Mouse (Mus musculus): ENCODE measurements around the gene Rgl1.

Gene Rgl1

DNA sequence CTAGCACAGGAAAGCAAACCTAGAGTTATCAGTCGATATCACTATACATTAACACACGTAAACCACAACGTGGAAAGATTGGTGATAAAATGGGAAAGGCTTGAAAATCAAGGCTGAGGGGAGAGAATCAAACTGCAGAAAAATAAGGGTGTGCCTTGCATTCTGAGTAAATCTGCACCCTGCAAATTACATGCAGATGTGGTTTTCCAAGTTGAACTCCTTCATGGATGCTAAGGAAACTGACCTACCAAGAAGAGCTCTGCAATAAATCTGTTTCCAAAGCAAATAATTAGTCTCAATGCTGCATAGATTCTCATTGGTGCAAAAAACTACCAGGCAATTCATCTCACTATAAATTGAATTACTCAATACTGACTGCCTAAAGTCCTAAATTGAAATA is 178.7 kb downstream of the Rgl1 start:
- in situ Hi-C loops (cut with MboI, MseI): no loop called here

DNA sequence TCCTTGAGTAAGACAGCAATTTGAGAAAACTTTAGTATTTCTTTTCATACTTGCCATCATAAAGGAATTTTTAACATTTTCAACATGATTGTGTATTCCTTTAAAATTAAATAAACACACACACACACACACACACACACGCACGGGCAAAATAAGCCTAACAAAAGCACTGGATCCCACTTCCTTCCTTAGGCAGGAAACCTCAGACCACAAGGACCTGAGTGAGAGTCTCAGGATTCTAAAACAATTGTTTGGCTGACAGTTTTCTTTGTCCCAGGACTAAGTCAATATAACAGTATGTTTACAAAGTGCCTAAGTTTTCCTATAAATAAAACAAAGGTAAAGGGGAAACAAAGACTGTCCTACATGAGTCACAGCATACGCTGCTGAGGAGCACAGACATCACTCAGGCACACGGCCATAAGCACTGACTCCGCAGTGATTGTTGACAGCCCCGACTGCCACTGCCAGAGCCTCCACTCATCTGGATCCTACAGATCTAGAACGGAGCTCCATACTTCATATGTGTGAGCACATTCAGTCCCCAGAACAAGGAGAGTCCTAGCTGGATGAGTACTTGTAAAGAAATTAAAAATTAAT is 180.7 kb downstream of the Rgl1 start:
- in situ Hi-C loops (cut with MboI, MseI): no loop called here

DNA sequence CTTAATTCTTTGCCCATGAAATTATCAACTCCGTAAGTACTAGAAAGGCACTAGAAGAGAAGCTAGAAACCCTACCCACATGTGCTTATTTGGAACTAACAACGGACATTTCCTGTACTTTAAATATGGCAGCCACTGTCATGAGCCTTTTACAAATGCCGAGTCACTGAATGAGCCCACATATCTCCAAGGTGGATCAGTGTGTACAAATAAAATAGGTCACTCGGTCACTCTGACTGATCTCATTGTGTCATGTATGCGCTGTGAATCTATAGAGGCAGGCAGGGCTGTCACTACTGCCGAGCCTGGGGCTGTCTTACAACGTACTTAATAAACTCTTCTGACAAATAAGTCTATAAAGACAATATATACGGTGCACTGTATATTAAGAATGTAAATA is 181.2 kb downstream of the Rgl1 start:
- in situ Hi-C loops (cut with MboI, MseI): no loop called here

DNA sequence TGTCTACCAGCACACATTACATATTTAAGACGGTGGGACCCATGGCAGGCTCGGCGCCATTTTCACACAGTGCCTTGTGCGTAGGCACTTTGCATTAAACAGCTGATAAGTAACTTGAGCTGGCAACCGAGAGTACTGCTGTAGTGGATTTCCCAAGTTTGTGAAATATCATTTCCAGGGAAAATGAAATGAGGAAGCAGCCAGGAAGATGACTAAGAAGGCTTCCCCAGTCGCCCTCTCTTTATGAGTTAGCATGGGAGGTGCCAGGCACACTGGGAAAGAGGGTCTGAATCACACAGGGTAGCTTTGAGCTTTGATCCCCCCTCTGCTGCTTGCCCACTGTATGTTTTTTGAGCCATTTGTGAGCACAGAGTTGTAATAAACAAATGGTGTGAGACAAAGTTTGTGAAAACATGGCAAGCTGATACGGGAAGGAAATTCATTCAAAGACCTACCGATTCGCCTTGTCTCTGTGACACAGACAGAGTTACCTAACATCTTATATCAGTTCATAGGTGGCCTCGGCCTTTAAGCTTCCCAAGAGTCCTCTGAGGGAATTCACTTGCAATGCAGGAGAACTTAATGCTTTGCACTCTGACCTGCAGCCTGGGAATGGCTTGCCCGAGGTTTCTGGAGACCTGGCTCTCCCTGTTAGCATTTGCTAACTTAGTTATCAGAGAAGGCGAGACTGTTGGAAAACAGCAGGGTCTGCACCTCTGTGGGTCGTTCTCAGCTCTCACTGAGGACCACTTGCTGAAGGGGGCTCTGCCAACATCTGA is 184.8 kb downstream of the Rgl1 start:
- in situ Hi-C loops (cut with MboI, MseI): no loop called here

DNA sequence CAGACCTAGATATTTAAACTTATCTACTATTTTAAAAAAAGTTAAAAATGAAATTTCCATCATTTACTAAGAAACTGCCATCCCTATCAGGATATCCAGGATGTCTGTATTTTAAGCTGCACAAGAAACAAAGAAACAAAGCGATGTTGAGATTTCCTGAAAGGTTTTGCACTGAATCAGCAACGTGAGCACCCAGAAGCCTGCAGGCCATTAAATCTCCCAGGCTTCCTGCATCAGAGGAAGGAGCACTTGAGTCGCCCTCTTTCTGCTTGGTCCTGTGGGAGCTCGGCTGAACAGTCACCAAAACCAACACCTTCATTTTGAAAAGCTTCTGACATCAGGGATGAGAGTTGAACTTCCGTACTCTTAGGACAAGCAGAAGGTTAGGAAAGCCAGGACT is 187.2 kb downstream of the Rgl1 start:
- in situ Hi-C loops (cut with MboI, MseI): no loop called here

DNA sequence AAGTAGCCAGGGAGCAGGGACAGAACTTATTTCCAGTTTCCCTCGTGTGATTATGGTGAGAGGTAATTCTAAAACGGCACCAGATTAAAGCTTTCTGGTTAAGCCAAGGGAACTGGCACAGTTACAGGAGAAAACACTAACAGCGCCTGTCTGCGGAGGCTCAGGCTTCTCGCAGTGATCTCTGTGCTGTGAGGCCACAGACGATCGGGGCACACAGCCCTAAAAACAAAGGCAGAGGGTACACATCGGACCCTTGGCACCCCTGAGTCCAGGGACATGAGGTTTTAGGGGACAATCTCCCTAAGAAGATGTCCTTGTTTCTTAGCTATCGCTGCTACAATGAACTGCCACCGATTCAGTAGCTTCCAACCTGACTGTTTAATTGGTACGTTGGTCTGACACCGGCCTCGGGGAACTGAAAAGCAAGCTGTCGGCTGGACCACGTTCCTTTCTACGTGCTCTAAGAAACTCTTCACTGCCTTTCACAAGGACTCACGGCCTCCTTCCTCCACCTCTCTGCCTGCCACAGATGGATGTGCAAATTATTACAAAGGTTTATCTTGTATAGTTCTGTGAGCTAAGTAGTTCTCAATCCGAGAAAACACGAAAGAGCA is 187.9 kb downstream of the Rgl1 start:
- in situ Hi-C loops (cut with MboI, MseI): no loop called here

DNA sequence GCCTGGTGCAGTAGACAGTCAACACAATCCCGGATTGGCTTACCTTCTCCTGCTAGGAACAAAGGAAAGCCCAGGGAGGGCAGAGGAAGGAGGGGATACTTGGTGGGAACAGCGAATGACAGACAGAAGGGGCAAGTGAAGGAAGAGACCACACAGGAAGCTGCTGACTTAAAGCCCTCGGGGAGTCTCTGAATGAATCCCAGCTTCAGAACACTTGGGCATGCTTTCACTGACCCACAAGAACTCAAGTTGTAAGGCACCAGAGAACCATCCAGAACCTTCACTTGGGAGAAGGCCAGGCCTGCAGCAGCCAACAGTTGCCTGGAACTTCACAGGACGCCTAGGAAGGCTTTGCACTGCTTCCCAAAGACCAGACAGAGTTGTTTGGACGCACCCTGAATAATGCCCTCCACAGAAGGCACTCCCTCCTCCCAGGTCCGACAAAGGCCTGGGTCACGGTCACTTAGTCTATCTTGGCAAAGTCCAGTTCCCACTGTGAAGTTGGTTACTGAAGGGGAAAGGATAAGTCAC is 189.5 kb downstream of the Rgl1 start:
- in situ Hi-C loops (cut with MboI, MseI): no loop called here

DNA sequence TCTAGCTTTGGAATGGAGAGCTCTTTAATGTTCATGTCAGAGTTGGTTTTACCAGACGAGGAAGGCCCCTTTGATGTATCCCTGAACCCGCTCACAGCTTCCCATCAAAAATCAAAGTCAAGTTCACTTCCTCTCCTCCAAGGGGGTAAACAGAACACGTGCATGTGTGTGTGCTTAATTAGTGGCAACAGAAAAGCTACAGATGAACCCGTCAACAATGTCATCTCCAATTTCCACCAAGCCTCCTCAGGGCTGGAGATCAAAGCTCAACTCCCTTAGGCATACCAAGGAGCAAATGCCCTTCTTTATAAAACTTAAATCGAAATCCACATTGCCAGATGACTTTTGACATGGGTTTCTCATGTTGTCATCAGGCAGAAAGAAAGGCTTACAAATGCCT is 191.1 kb downstream of the Rgl1 start:
- in situ Hi-C loops (cut with MboI, MseI): no loop called here

DNA sequence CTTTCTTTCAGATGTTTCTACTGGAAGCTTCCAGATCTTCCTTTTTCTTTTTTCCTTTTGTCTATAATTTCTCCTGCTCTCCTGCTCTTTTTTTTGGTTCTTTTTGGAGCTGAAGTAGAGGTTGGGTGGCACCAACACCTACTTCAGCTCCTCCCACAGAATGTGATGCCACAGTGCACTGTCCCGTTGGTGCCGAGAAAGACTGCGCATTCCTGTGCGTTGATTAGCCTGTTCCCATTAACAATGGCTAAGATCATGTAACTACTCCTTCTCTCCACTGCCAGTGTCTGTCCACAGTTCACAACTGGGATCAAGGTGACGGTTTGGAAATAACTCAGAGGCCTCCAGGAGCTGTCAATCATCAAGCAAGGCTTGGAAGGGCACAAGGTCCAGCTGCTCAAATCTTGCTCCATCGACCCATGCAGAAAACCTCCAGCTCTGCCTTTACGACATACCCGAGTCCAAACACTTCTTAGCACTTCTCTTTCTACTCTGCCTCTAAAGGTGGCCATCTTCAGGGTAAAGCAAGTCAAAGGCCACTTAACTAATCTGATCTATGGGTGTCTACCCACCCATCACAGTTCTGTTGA is 192.6 kb downstream of the Rgl1 start:
- in situ Hi-C loops (cut with MboI, MseI): no loop called here

DNA sequence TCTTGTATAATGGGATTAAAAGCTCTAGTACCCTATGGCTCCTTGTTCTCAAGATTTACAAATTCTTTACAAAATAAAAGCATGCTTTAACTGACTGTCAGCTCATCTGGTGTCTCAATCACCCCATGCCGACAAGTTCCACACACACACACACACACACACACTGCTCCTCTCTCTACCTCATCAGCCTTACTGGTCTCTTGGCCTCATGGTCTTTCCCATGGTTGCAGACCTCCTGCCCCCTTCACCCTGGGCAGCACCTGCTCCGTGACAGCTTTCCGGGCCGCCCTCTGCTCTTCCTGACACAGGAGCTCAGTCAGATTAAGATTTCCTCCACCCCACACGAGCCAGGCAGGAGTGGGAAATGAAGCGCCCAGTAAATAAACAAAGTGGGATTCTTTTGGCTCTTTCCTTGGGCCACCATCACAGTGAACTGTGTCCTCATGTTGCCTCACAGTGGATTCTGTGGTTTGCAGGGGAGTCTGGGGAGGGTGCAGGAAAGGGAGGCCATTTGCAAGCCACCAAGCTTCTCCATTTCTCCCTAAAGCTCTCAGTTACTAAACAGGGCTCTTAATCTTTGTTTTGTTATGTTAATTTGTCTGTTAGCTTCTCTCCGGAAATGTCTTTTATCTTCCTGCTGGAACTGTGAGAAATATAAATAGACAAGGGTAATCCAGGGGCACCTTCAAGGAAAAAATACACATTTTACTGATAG is 193.2 kb downstream of the Rgl1 start:
- in situ Hi-C loops (cut with MboI, MseI): no loop called here

DNA sequence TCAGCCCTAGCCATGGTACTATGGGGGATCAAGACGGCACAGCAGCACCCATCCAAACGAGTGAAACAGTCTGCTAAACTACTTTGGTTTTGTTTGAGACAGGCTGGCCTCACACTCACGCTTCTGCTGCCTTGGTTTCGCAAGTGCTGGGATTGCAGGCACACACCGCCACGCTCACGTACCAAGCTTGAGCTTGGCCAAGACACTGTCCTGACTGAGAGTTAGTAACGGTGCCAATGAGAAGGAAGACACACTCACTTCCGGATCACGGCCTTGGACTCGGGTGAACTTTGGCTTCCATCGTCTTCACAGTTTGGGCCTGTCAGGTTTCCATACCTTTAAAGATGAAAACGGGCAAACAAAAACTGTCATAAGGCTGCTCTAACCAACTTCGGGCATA is 194.8 kb downstream of the Rgl1 start:
- in situ Hi-C loops (cut with MboI, MseI): no loop called here

DNA sequence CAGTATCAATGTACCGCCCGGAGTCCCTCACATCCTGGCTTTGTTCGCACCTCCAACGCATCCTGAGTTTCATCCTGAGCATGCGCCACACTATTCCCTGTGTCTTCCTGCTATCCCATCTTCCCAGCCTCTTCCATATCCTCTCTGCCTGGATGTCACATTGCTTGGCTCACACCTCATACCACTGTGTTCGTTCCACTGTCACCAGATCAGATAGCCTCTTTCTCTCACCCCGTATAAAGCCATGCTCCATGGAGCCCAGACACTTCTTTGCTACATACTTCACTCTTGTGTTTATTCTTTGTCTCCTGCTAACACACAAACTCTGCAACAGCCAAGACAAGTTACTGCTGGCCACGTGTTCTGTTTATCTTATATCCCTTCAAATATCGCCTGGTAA is 195.5 kb downstream of the Rgl1 start:
- in situ Hi-C loops (cut with MboI, MseI): no loop called here

DNA sequence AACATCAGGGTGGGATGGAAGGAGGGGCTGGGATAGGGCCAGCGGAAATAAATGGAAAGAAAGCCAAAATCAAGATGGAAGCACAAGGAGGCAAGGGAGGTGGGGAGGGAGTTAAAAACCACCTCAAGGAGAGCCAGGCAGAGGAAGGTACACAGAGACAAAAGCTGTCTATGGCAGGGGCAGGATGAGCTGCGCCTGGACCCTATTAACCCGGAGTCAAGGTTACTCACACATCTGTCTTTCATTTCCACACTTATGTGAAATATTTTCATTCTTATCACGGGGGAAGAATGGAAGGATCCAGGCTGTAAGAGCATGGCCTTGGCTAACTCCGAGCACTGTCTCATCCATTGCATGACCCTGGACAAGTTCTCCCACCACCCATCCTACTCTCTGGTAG is 202.9 kb downstream of the Rgl1 start:
- in situ Hi-C loops (cut with MboI, MseI): no loop called here

DNA sequence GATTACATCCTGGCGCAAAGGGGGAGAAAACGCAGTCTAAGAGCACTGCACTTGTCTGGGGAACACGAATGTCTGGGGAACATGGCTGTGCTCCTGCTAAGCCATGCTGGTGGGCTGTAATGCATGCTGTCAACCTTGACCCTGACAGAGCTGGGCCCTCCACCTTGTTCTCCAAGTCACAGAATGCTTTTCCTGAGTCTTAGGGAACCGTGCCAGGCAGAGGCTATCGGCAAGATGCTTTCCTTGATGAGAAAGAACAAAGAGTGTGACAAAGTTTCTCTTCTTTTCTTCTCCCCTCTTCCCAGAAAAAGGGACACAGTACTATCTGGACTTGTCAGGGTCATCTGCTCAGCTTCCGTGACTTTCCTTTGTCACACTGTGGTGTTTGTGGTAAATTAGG is 203.3 kb downstream of the Rgl1 start:
- in situ Hi-C loops (cut with MboI, MseI): no loop called here

DNA sequence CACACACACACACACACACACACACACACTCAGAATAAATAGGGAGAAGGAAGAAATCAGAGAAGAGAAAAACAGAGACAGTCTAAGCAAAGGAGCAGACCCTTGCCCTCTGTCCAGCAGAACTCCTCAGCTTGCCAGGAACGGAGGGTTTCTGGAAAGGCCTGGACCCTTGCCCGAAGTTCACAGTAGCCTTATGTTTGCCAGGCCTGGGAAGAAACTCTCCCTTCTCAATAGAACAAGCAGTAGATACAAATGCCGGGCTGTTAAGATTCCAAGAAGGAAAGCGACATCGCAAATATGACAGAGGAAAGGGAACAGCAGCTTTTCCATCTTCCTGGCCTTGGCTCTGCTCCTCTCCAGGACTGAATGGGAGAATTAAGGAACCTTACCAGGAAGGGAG is 205.7 kb downstream of the Rgl1 start:
- in situ Hi-C loops (cut with MboI, MseI): no loop called here

DNA sequence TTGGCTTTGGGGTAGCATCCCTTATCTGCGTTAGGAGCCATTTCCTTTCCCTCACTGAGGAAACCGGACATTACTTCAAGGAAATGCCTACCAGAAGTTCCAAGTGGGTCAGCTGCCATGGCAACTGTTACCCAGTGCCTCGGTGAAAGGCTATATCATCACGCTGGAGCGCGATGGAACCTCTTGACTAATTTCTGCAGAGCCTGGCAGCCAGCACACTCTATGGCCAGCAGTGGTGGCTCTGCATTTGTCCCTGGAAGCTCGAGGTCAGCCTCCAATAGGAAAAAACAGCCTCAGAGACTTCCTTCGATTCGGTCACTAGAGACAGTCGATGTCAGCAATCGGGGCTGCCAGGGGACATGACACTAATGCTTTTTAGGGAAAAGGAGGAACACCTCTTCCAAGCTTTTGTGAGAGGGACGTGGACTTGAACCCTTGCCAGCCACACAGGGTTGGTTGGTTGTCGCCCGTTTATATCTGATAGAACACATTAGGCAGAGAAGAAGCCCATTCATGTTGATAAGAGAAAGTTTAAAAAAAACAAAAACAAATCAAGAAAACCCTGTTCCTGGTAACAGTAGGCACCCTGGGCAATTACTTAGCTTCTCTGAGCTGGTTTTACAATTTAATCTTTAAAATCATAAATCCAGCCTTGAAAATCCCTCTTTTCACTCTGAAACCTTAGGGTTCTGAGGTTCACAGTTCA is 209.4 kb downstream of the Rgl1 start:
- in situ Hi-C loops (cut with MboI, MseI): no loop called here

DNA sequence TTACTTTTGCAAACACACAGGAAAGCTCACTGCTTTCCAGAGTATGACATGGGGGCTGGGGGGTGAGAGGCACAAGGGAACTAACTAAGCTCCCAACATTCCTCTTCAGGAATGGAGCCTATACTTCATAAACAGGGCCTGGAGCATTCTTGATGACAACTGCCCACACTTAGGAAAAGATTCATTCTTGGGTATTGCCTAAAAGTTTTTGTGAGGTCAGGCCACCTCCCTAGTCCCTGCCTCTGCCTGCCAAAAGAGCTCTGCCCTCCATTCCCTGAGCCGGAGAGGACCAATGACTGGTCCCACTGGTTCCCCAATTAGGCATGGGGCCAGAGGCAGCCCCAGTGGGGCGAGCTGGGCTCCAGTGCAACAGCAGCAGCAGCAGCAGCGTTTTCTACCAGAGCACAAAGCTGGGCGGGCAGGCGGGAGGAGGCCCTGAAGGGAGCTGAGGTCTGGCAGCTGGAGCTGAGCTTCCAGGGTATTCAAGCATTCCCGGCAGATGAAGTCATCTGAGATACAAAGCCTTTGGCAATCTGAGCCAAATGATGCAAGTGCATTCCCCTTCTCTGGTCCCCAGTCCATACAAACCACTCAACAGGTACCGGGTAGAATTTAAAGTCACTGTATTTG is 210.1 kb downstream of the Rgl1 start:
- in situ Hi-C loops (cut with MboI, MseI): no loop called here

DNA sequence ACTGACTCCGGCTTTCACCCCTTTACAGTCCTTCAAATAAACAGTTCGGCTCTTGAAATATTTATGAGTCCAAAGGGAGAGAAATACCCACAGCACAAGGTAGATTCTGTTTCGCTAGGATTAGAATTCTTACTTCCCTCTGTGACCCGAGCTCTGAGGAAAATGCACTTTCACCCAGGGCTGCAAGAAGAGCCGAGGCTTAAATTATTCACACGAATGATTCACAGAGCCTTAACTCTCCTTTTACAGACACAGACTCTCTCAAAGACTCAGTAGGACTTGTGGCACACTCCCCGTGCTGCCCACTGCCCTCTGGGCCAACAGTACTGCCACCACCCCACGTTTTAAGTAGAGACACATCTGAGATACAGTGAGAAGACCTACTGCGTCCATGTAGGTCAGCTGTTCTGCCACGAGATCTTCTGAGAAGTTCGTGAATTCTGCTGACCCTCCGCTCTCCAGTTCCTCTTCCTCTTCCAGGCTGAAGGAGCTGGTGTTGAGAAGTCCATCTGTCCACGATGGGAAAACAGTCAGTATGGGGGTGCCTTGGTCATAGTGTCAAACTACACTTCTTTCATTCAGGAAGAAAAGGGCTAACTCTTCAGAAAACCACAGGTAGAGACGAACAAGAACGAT is 212.1 kb downstream of the Rgl1 start:
- in situ Hi-C loops (cut with MboI, MseI): no loop called here

DNA sequence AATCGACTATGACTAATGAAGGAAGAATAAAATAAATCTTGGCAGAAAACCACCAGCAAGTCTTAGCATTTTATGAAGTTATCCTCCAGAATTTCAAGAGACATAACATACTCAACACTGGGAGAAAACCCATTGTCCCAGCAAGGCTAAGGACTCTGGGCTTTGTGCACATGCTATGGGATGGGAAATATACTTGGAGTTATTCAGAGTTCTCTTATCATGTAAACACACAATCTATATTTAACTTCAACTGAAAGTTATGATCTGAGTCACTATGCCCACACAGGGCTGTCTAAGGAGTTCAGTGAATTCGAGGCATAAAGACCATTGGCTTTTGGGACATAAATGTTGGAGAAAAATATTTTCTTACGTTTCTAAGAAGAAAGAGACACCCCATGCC is 215.2 kb downstream of the Rgl1 start:
- in situ Hi-C loops (cut with MboI, MseI): no loop called here

DNA sequence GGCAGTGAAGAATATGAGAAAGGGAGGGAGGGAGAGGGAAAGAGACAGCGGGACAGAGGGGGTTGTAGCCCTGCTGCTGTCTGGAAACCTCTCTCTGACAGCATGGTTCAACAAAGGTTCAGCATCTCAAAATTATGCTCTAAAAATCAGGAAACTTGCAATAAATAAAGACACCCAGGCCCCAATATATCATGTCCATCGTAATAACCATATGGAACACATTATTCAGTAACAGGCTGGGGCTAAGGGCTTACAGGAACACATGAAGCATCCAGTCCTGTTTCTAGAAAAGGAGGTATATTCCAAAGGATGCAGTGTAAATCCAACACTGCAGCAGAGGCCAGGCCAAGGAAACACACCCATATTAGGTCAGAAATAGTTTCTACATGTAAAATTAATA is 215.6 kb downstream of the Rgl1 start:
- in situ Hi-C loops (cut with MboI, MseI): no loop called here
